Mouse (Mus musculus): Measurements from ENCODE around the gene Rps3a1. TPM values are rescaled to one million over a fixed set of nuclear protein-coding genes. Genes with fewer than 3 reads are reported as not detected.

Gene Rps3a1
- total RNA-seq (2017): 7,831 and 9,145 TPM in 2 replicates

- ATAC-seq (replicated peaks in 1 of 2; ENCODE audit: insufficient read depth in 1 of 2, low FRiP score in 2 of 2, low TSS enrichment in 1 of 2, low read depth in 1 of 2, poor library complexity in 2 of 2, severe bottlenecking in 2 of 2): peak; percentile 94 to 95
Observed at GRCm38 (mm10) chr3:86142263-86142933, at the start of gene Rps3a1. Rps3a1 (minus strand) TSS chr3:86142702.

GRCm38 (mm10) chr3:86187736-86188389 is 45.4 kb upstream of the Rps3a1 start:
- no peak for ATAC-seq (replicated peaks in 1 of 2; ENCODE audit: insufficient read depth in 1 of 2, low FRiP score in 2 of 2, low TSS enrichment in 1 of 2, low read depth in 1 of 2, poor library complexity in 2 of 2, severe bottlenecking in 2 of 2)

- ATAC-seq (replicated peaks in 1 of 2; ENCODE audit: insufficient read depth in 1 of 2, low FRiP score in 2 of 2, low TSS enrichment in 1 of 2, low read depth in 1 of 2, poor library complexity in 2 of 2, severe bottlenecking in 2 of 2): no peak
Observed at GRCm38 (mm10) chr3:86184546-86184945, 42.0 kb upstream of the Rps3a1 start.

DNA sequence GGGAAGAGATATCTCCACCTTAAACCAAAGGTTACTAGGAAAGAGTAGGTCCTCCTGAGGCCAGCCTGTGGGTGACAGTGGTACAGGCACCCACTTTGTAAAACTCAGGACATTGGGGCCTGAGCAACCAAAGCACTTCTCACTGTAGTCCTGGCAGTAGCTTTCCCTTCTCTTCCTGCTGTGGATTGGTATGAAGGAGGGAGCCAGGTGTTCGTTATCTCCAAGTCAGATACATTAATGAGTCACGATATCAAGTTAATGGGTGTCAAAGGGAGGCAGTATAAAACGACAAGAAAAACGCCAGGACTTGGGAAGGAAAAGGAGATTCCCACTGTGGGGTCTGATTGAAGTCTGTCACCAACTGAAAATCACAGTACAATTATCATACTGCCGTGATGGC is 38.6 kb upstream of the Rps3a1 start:
- ATAC-seq (replicated peaks in 1 of 2; ENCODE audit: insufficient read depth in 1 of 2, low FRiP score in 2 of 2, low TSS enrichment in 1 of 2, low read depth in 1 of 2, poor library complexity in 2 of 2, severe bottlenecking in 2 of 2): no peak

DNA sequence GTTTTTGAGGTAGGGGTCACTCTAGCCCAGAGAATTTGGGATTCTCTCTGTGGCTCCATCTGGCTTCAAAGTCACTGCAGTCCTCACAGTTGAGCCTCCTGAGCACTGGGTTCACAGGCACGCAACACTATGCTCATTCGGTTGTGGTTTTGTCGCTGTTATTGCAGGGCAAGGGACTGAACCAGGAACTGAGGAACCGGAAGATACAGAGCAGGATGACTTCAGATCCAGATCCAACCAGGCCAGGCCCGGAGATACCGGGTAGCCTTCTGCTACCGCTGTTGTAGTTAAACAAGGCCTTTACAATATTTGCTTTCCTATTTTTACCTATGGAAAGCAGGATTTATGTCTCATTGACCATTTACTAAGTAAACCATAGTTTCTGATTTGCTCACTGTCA is 37.2 kb upstream of the Rps3a1 start:
- ATAC-seq (replicated peaks in 1 of 2; ENCODE audit: insufficient read depth in 1 of 2, low FRiP score in 2 of 2, low TSS enrichment in 1 of 2, low read depth in 1 of 2, poor library complexity in 2 of 2, severe bottlenecking in 2 of 2): no peak

GRCm38 (mm10) chr3:86168841-86169425 is 26.4 kb upstream of the Rps3a1 start:
- ATAC-seq (replicated peaks in 1 of 2; ENCODE audit: insufficient read depth in 1 of 2, low FRiP score in 2 of 2, low TSS enrichment in 1 of 2, low read depth in 1 of 2, poor library complexity in 2 of 2, severe bottlenecking in 2 of 2): peak; percentile 22 to 42; a peak in 2 of 4 replicates

GRCm38 (mm10) chr3:86149521-86149920 is 7.0 kb upstream of the Rps3a1 start:
- no peak for ATAC-seq (replicated peaks in 1 of 2; ENCODE audit: insufficient read depth in 1 of 2, low FRiP score in 2 of 2, low TSS enrichment in 1 of 2, low read depth in 1 of 2, poor library complexity in 2 of 2, severe bottlenecking in 2 of 2)

GRCm38 (mm10) chr3:86149063-86149462 is 6.6 kb upstream of the Rps3a1 start:
- no peak for ATAC-seq (replicated peaks in 1 of 2; ENCODE audit: insufficient read depth in 1 of 2, low FRiP score in 2 of 2, low TSS enrichment in 1 of 2, low read depth in 1 of 2, poor library complexity in 2 of 2, severe bottlenecking in 2 of 2)

DNA sequence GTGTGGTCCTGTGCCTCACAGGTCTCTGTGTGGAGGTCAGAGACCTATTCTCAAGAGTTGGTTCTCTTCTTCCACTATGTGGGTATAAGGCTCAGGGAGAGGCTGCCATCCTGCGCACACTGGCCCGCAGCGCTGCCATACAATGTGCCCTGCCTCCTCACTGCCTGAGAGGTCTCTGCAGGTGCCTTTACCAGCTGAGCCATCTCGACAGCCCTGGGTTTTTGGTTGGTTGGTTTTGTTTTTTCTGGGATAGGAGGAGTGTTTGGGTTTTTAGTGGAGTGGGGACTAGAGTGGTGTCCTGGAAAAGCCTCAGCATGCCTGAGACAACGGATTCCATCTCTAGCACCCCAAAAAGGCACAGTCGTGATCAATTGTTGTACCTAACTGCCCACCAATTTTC is 841 bp upstream of the Rps3a1 start:
- ATAC-seq (replicated peaks in 1 of 2; ENCODE audit: insufficient read depth in 1 of 2, low FRiP score in 2 of 2, low TSS enrichment in 1 of 2, low read depth in 1 of 2, poor library complexity in 2 of 2, severe bottlenecking in 2 of 2): no peak

DNA sequence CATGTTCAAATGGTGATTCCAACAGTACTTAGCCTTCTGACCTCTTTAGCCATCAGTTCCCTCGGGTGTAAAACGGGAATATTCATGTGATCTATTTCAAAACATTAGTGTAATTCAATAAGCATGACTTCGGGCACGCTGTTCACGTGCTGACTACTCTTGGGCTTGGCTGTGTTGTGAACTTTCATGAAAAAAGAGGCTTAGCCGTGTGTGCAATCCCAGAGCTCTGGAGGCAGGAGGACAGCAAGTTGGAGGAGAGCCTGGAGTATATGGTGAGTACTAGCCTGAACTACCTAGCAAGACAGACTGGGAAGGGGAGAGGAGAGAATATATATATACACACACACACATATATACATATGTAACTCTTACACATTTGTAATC is 424 bp upstream of the Rps3a1 start:
- ATAC-seq (replicated peaks in 1 of 2; ENCODE audit: insufficient read depth in 1 of 2, low FRiP score in 2 of 2, low TSS enrichment in 1 of 2, low read depth in 1 of 2, poor library complexity in 2 of 2, severe bottlenecking in 2 of 2): peak in 1 of 2 experiments; percentile 0; a peak in 1 of 4 replicates

DNA sequence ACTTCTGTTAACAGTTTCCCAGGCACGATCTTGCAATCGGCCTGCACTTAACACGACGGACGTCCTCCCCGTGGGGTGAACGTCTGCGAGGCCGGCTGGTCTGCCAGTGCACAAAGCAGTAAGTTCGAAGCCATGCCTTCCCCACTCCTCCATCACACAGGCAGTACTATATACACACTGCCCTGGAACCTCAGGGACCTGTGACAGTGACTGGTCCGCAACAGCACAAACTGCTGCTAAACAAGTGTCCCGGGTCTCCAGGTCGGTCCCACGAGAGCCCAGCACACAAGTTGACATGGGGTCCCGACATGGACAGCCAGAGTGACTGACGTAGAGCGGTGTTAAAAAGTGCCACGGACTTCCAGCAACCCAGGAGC is 628 bp downstream of the Rps3a1 start:
- ATAC-seq (replicated peaks in 1 of 2; ENCODE audit: insufficient read depth in 1 of 2, low FRiP score in 2 of 2, low TSS enrichment in 1 of 2, low read depth in 1 of 2, poor library complexity in 2 of 2, severe bottlenecking in 2 of 2): peak in 1 of 2 experiments; percentile 17; a peak in 1 of 4 replicates

GRCm38 (mm10) chr3:86141366-86141765 is 1.1 kb downstream of the Rps3a1 start:
- ATAC-seq (replicated peaks in 1 of 2; ENCODE audit: insufficient read depth in 1 of 2, low FRiP score in 2 of 2, low TSS enrichment in 1 of 2, low read depth in 1 of 2, poor library complexity in 2 of 2, severe bottlenecking in 2 of 2): no peak

- ATAC-seq (replicated peaks in 1 of 2; ENCODE audit: insufficient read depth in 1 of 2, low FRiP score in 2 of 2, low TSS enrichment in 1 of 2, low read depth in 1 of 2, poor library complexity in 2 of 2, severe bottlenecking in 2 of 2): no peak
Observed at GRCm38 (mm10) chr3:86139660-86140059, 2.8 kb downstream of the Rps3a1 start.

DNA sequence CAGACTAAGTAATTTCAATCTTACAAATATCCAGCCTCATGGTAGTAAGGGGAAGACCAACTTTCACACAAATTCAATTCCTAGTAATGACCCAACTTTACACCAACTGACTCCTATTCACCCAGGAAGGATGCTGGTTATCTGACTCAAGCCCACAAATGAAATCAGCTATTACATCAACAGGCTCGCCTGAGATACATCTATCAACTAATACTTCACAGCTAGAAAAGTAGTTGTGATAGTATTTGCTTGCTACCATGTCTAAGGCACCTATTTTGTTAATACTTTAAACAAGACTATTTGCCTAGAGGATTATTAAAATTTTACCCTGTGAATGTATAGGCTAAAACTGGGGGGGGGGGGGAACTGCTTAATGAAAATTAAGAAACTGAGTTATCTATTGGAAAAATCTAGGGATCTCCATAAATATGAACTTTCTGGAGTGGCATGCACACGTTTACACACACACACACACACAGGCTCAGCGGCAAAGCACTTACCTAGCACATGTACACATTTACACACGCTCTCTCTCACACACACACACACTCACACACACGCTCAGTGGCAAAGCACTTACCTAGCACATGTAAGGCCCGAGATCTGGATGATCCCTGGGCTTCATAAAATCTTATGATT is 5.4 kb downstream of the Rps3a1 start:
- no peak for ATAC-seq (replicated peaks in 1 of 2; ENCODE audit: insufficient read depth in 1 of 2, low FRiP score in 2 of 2, low TSS enrichment in 1 of 2, low read depth in 1 of 2, poor library complexity in 2 of 2, severe bottlenecking in 2 of 2)

DNA sequence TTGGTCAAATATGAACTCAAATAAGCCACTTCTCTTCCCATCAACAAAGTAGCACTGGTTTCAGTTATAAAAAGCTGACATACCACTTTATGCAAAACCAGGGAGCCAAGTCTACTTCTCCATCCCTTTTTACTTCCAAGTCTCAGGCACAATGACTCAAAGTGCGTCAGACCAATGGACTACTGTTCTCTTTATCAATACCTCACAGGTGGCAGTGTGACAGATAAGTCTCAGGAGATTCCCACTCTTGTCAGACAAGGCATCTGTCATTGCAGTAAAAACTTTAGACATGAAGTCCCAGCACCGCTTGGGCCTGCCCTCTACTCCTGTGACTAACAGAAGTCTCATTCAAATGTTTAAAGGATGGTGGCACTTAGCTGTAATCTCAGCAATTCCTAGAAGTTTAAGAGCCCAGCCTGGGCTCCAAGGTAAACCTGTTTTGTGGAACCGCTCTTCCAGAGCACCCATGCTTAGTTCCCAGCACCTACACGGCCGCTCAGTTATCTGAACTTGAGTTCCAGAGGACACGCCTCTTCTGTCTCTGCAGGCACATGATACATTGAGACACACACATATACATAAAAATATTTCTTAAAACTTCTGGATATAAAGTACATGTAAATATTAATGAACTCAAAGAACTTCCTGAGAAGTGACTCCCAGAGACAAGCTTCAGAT is 6.5 kb downstream of the Rps3a1 start:
- no peak for ATAC-seq (replicated peaks in 1 of 2; ENCODE audit: insufficient read depth in 1 of 2, low FRiP score in 2 of 2, low TSS enrichment in 1 of 2, low read depth in 1 of 2, poor library complexity in 2 of 2, severe bottlenecking in 2 of 2)

GRCm38 (mm10) chr3:86134939-86135638 is 7.4 kb downstream of the Rps3a1 start:
- no peak for ATAC-seq (replicated peaks in 1 of 2; ENCODE audit: insufficient read depth in 1 of 2, low FRiP score in 2 of 2, low TSS enrichment in 1 of 2, low read depth in 1 of 2, poor library complexity in 2 of 2, severe bottlenecking in 2 of 2)

GRCm38 (mm10) chr3:86129757-86130156 is 12.7 kb downstream of the Rps3a1 start:
- peak; percentile 62 to 71; a peak in 3 of 4 replicates for ATAC-seq (replicated peaks in 1 of 2; ENCODE audit: insufficient read depth in 1 of 2, low FRiP score in 2 of 2, low TSS enrichment in 1 of 2, low read depth in 1 of 2, poor library complexity in 2 of 2, severe bottlenecking in 2 of 2)

Data from hematopoietic stem cell, adult 5-6 weeks (primary cell).